19 mouse cellular contexts compared by ENCODE assay signal in genomic region chr2:65219375-65220135, GRCm38 (mm10). TPM values are rescaled to one million over a fixed set of nuclear protein-coding genes. Genes with fewer than 3 reads are reported as not detected.
DNase-seq lines count a peak whose midpoint lies in the region; ATAC-seq and TF ChIP-seq lines count a peak whose summit lies in the region.
"Had no signal": no experiment of that assay in that cellular context is flagged by ENCODE, and none has a peak within 500 bp of the region (broad histone marks: within the 10 kb centered on the region; RNA-seq: fewer than 3 reads in every experiment).

No protein-coding gene starts in this region.

- H3K9me3 ChIP-seq in limb, embryonic 10.5 days (replicated peaks) = no peaks in the 10 kb centered on the region
- H3K9me3 ChIP-seq in liver, postnatal 0 days (ENCODE audit: low read length) = no peaks in the 10 kb centered on the region
- H3K9me3 ChIP-seq: forebrain, embryonic 10.5 days; midbrain, embryonic 10.5 days had no signal

- no peaks in the 10 kb centered on the region for H3K36me3 ChIP-seq in liver, adult 2 months (ENCODE audit: control insufficient read depth, insufficient read depth, low read length)
- H3K36me3 ChIP-seq in limb, embryonic 10.5 days = no peaks in the 10 kb centered on the region
- H3K36me3 ChIP-seq in liver, postnatal 0 days (replicated peaks; ENCODE audit: insufficient read depth, low read length) = no peaks in the 10 kb centered on the region
- H3K36me3 ChIP-seq: forebrain, embryonic 10.5 days; midbrain, embryonic 10.5 days had no signal

- intact Hi-C loops in heart, postnatal 14 days (cut with DNase I) = no loop called here

- ATAC-seq in liver, postnatal 0 days = peak; percentile 62
- ATAC-seq in activated CD4-positive, CD25-positive, alpha-beta regulatory T cell, adult 4 months = no peak
- ATAC-seq: CD4-positive, CD25-positive, alpha-beta regulatory T cell, adult 4 months; Patski had no signal

- peak overlapping the region; percentile 87 for H3K27ac ChIP-seq in liver, adult 2 months (replicated peaks; ENCODE audit: insufficient read depth, low read depth, low read length)
- 0 out of 2 replicates have a peak overlapping the region, but pooled peaks have one; percentile 42 for H3K27ac ChIP-seq in limb, embryonic 10.5 days
- H3K27ac ChIP-seq in liver, postnatal 0 days (ENCODE audit: low read depth) = peak overlapping the region; percentile 51; the same call in 1 of the 2 replicates
- H3K27ac ChIP-seq in layer of hippocampus, adult 2 months = no peak overlapping the region
- H3K27ac ChIP-seq: forebrain, embryonic 10.5 days; midbrain, embryonic 10.5 days had no signal

- TF ChIP-seq POLR2A in liver, adult 2 months (IDR thresholded peaks at IDR 0.05; ENCODE audit: extremely low read depth, insufficient read depth, low read length) = no peak

- no peak overlapping the region for H3K4me3 ChIP-seq in liver, adult 2 months (ENCODE audit: insufficient read depth, low read depth, low read length)
- H3K4me3 ChIP-seq in limb, embryonic 10.5 days = no peak overlapping the region
- no peak overlapping the region for H3K4me3 ChIP-seq in liver, postnatal 0 days (ENCODE audit: low read depth, low read length)
- no peak overlapping the region for H3K4me3 ChIP-seq in layer of hippocampus, adult 2 months
- H3K4me3 ChIP-seq: forebrain, embryonic 10.5 days; midbrain, embryonic 10.5 days had no signal

- H3K4me2 ChIP-seq in liver, postnatal 0 days (ENCODE audit: low read depth, low read length) = peak overlapping the region; percentile 53
- H3K4me2 ChIP-seq: lung, embryonic 14.5 days had no signal

- peaks cover 21% of the 10 kb centered on the region for H3K4me1 ChIP-seq in liver, adult 2 months (ENCODE audit: control insufficient read depth, insufficient read depth, low read length)
- peaks cover 25% of the 10 kb centered on the region for H3K4me1 ChIP-seq in limb, embryonic 10.5 days
- peaks cover 11% of the 10 kb centered on the region for H3K4me1 ChIP-seq in liver, postnatal 0 days (ENCODE audit: insufficient read depth)
- H3K4me1 ChIP-seq: midbrain, embryonic 10.5 days had no signal

- 41% methylated on average over 11 of the region's 11 CpGs for WGBS in liver, adult 2 months
- 72% methylated on average over 11 of the region's 11 CpGs for WGBS in limb, embryonic 10.5 days
- 63% methylated on average over 11 of the region's 11 CpGs for WGBS in liver, postnatal 0 days (ENCODE audit: insufficient replicate concordance)

- no peaks in the 10 kb centered on the region for H3K27me3 ChIP-seq in liver, adult 2 months (ENCODE audit: control insufficient read depth, insufficient read depth, low read length)
- no peaks in the 10 kb centered on the region for H3K27me3 ChIP-seq in limb, embryonic 10.5 days (ENCODE audit: low read depth, poor library complexity, severe bottlenecking)
- no peaks in the 10 kb centered on the region for H3K27me3 ChIP-seq in liver, postnatal 0 days (ENCODE audit: insufficient read depth, low read length)
- H3K27me3 ChIP-seq: Patski had no signal

- no peak overlapping the region for H3K9ac ChIP-seq in liver, adult 2 months (ENCODE audit: low read depth, low read length)
- no peak overlapping the region for H3K9ac ChIP-seq in liver, postnatal 0 days (replicated peaks)
- H3K9ac ChIP-seq: lung, embryonic 14.5 days had no signal

- no peak for TF ChIP-seq EP300 in liver, postnatal 0 days (IDR thresholded peaks at IDR 0.05; ENCODE audit: low read depth)

- no peak for TF ChIP-seq CTCF in liver, adult 2 months (IDR thresholded peaks at IDR 0.05; ENCODE audit: low read depth, low read length)
- TF ChIP-seq CTCF in liver, postnatal 0 days (IDR thresholded peaks at IDR 0.05; ENCODE audit: low read depth) = no peak
- TF ChIP-seq CTCF in layer of hippocampus, adult 2 months (conservative IDR thresholded peaks at IDR 0.05) = no peak

- H3K79me2 ChIP-seq in liver, adult 2 months (ENCODE audit: control insufficient read depth, insufficient read depth, low read length) = peaks cover 31% of the 10 kb centered on the region; the same call in 1 of the 2 replicates

- peak; percentile 73 for DNase-seq in heart, adult 11 months
- no peak for DNase-seq in heart, postnatal 14 days
- DNase-seq in liver, adult 2 months (ENCODE audit: extremely low read depth, low read depth, low spot score) = peak; percentile 86
- DNase-seq in liver = no peak
- DNase-seq in limb, embryonic 10.5 days (ENCODE audit: low spot score) = no peak
- no peak for DNase-seq in liver, postnatal 0 days
- DNase-seq in layer of hippocampus, adult 2 months (ENCODE audit: low spot score in 2 of 2) = no peak
- DNase-seq: adrenal gland, postnatal 10 days; cerebellum, adult 11 months; cerebellum, postnatal 25 days; gastrocnemius, postnatal 10 days; lung, embryonic 14.5 days; lung, postnatal 4 days; right cerebral cortex, postnatal 25 days had no signal

RNA-seq across cellular contexts. Expression of gene Cobll1, which starts 19.6 kb away (rescaled TPM):
- total RNA-seq in heart, postnatal 14 days (2021) = 10 to 100 TPM; 51.3 to 53.6 TPM
- total RNA-seq in liver, adult 2 months (2014; rRNA removed) = 13.6 and 16.0 TPM in 2 replicates
- 9.4 and 10.0 TPM in 2 replicates for polyA plus RNA-seq in liver, adult 2 months (2012; rRNA removed)
- 3.2 and 3.9 TPM in 2 replicates for polyA plus RNA-seq in limb, embryonic 10.5 days (2016; fragmentation: Nextera tagmentation; extraction: Ambion mirVana)
- polyA plus RNA-seq in liver, postnatal 0 days (2015; fragmentation: Nextera tagmentation; extraction: Ambion mirVana) = 6.7 and 7.0 TPM in 2 replicates
- polyA plus RNA-seq in activated CD4-positive, CD25-positive, alpha-beta regulatory T cell, adult 4 months (2017; shearing (Covaris generic)) = 1 to 10 TPM; 2.6 to 4.7 TPM
- total RNA-seq in layer of hippocampus, adult 2 months (2021) = 1 to 10 TPM; 6.8 to 8.5 TPM

Comparison
In these comparisons a context has a peak if more than half of its experiments do, and no peak if none do; other contexts are left out.
1. DNase-seq: peak in heart, adult 11 months (single experiment) and liver, adult 2 months (single experiment); none in heart, postnatal 14 days (0 of 2), liver (single experiment), limb, embryonic 10.5 days (single experiment), liver, postnatal 0 days (single experiment) and layer of hippocampus, adult 2 months (0 of 2).